Mouse (Mus musculus): ENCODE measurements at regions not wholly inside any gene's neighbourhood (a gene's known extent, or its start where the extent isn't known, plus 50 kb on each side); places are given as distances from the start of the nearest gene placed in this dataset.
"Not testable (repeated sequence)": the region's sequence is repeated elsewhere in the genome, so short reads cannot be mapped to it uniquely, and the experiment has no call there.

GRCm38 (mm10) chr4:28235516-28235915 lies 577.4 kb upstream of the Epha7 start:
- H3K9ac ChIP-seq (ENCODE audit: low read depth, low read length); H3K4me2 ChIP-seq; H3K27me3 ChIP-seq (ENCODE audit: control insufficient read depth, insufficient read depth, low read length); H3K9me3 ChIP-seq (replicated peaks; ENCODE audit: control insufficient read depth, low read length); H3K36me3 ChIP-seq (ENCODE audit: control insufficient read depth, insufficient read depth, low read length); ATAC-seq (replicated peaks; ENCODE audit: insufficient number of reproducible peaks, low FRiP score, low TSS enrichment); H3K4me3 ChIP-seq (ENCODE audit: low read depth, low read length); H3K4me1 ChIP-seq (ENCODE audit: control insufficient read depth, insufficient read depth, low read length); H3K27ac ChIP-seq (ENCODE audit: low read depth, low read length): not testable (repeated sequence)

- no peak for ATAC-seq (replicated peaks; ENCODE audit: insufficient number of reproducible peaks, low FRiP score, low TSS enrichment)
- Histone ChIP-seq H3K36me3 (ENCODE audit: control insufficient read depth, insufficient read depth, low read length) (no peaks in the 10 kb centered on the region), H3K4me1 (ENCODE audit: control insufficient read depth, insufficient read depth, low read length) (no peaks in the 10 kb centered on the region), H3K27me3 (ENCODE audit: control insufficient read depth, insufficient read depth, low read length) (no peaks in the 10 kb centered on the region), H3K4me2 (no peak overlapping the region), H3K9ac (ENCODE audit: low read depth, low read length) (no peak overlapping the region), H3K9me3 (replicated peaks; ENCODE audit: control insufficient read depth, low read length) (no peaks in the 10 kb centered on the region), H3K4me3 (ENCODE audit: low read depth, low read length) (no peak overlapping the region), H3K27ac (ENCODE audit: low read depth, low read length) (no peak overlapping the region)
- 73% methylated on average over 1 of the region's 1 CpGs for whole genome bisulfite sequencing (ENCODE audit: insufficient replicate concordance)
These were observed 570.7 kb upstream of the Epha7 start for GRCm38 (mm10) chr4:28242272-28242671.

All from heart, embryonic 11.5 days (tissue).